Mouse (Mus musculus): Measurements from ENCODE around the gene Ppp5c.

Ppp5c gene

GRCm38 (mm10) chr7:17055287-17055946 is 27.7 kb upstream of the Ppp5c start:
- no peak for ATAC-seq (ENCODE audit: insufficient number of reproducible peaks, low FRiP score, low TSS enrichment)

- no peak for ATAC-seq (ENCODE audit: insufficient number of reproducible peaks, low FRiP score, low TSS enrichment)
Measured at GRCm38 (mm10) chr7:17054325-17054989, 26.7 kb upstream of the Ppp5c start.

- peak; percentile 58; the same call in 1 of the 2 replicates for ATAC-seq (ENCODE audit: insufficient number of reproducible peaks, low FRiP score, low TSS enrichment)
Measured at GRCm38 (mm10) chr7:17050933-17051594, 23.3 kb upstream of the Ppp5c start.

GRCm38 (mm10) chr7:17050491-17050890 is 22.8 kb upstream of the Ppp5c start:
- ATAC-seq (ENCODE audit: insufficient number of reproducible peaks, low FRiP score, low TSS enrichment): no peak

GRCm38 (mm10) chr7:17048431-17049190 is 20.9 kb upstream of the Ppp5c start:
- no peak for ATAC-seq (ENCODE audit: insufficient number of reproducible peaks, low FRiP score, low TSS enrichment)

GRCm38 (mm10) chr7:17047041-17047682 is 19.4 kb upstream of the Ppp5c start:
- no peak for ATAC-seq (ENCODE audit: insufficient number of reproducible peaks, low FRiP score, low TSS enrichment)

- no peak for ATAC-seq (ENCODE audit: insufficient number of reproducible peaks, low FRiP score, low TSS enrichment)
Measured at GRCm38 (mm10) chr7:17045743-17046142, 18.0 kb upstream of the Ppp5c start.

GRCm38 (mm10) chr7:17039373-17039772 is 11.6 kb upstream of the Ppp5c start:
- ATAC-seq (ENCODE audit: insufficient number of reproducible peaks, low FRiP score, low TSS enrichment): no peak

- ATAC-seq (ENCODE audit: insufficient number of reproducible peaks, low FRiP score, low TSS enrichment): no peak
Measured at GRCm38 (mm10) chr7:17038018-17038695, 10.4 kb upstream of the Ppp5c start.

- ATAC-seq (ENCODE audit: insufficient number of reproducible peaks, low FRiP score, low TSS enrichment): no peak
Measured at GRCm38 (mm10) chr7:17030239-17030638, 2.5 kb upstream of the Ppp5c start.

- ATAC-seq (ENCODE audit: insufficient number of reproducible peaks, low FRiP score, low TSS enrichment): no peak
Measured at GRCm38 (mm10) chr7:17028923-17029322, 1.2 kb upstream of the Ppp5c start.

GRCm38 (mm10) chr7:17026710-17027587 is 775 bp downstream of the Ppp5c start:
- peak; percentile 64 for ATAC-seq (ENCODE audit: insufficient number of reproducible peaks, low FRiP score, low TSS enrichment)

- ATAC-seq (ENCODE audit: insufficient number of reproducible peaks, low FRiP score, low TSS enrichment): no peak
Measured at GRCm38 (mm10) chr7:17025896-17026622, 1.7 kb downstream of the Ppp5c start.

- ATAC-seq (ENCODE audit: insufficient number of reproducible peaks, low FRiP score, low TSS enrichment): no peak
Measured at GRCm38 (mm10) chr7:17025505-17025894, 2.2 kb downstream of the Ppp5c start.

GRCm38 (mm10) chr7:17024814-17025504 is 2.8 kb downstream of the Ppp5c start:
- no peak for ATAC-seq (ENCODE audit: insufficient number of reproducible peaks, low FRiP score, low TSS enrichment)

GRCm38 (mm10) chr7:17024141-17024540 is 3.6 kb downstream of the Ppp5c start:
- ATAC-seq (ENCODE audit: insufficient number of reproducible peaks, low FRiP score, low TSS enrichment): no peak

- ATAC-seq (ENCODE audit: insufficient number of reproducible peaks, low FRiP score, low TSS enrichment): no peak
Measured at GRCm38 (mm10) chr7:17023701-17024100, 4.0 kb downstream of the Ppp5c start.

GRCm38 (mm10) chr7:17022176-17022575 is 5.5 kb downstream of the Ppp5c start:
- ATAC-seq (ENCODE audit: insufficient number of reproducible peaks, low FRiP score, low TSS enrichment): no peak

All from cerebellum, adult (tissue).